Mouse (Mus musculus) embryo, embryonic 11 days (tissue): ENCODE measurements around the gene Nek6.

Experiments
- DNase-seq: peaks from one replicate; pipeline ENCODE4 v3.0.0-alpha.2; 2015

The Nek6 gene

GRCm38 (mm10) chr2:38541101-38541500 lies 29.7 kb downstream of the Nek6 start:
- no peak for DNase-seq

- no peak for DNase-seq
These were observed 30.1 kb downstream of the Nek6 start for GRCm38 (mm10) chr2:38541570-38541969.

- no peak for DNase-seq
These were observed 30.9 kb downstream of the Nek6 start for GRCm38 (mm10) chr2:38542366-38542765.

GRCm38 (mm10) chr2:38543158-38543557 lies 31.7 kb downstream of the Nek6 start:
- DNase-seq: no peak

- DNase-seq: no peak
These were observed 32.9 kb downstream of the Nek6 start for GRCm38 (mm10) chr2:38544341-38544740.

GRCm38 (mm10) chr2:38544982-38545381 lies 33.5 kb downstream of the Nek6 start:
- DNase-seq: no peak

GRCm38 (mm10) chr2:38545706-38546105 lies 34.3 kb downstream of the Nek6 start:
- DNase-seq: no peak

- DNase-seq: peak; percentile 72
These were observed 34.8 kb downstream of the Nek6 start for GRCm38 (mm10) chr2:38546222-38546621.

GRCm38 (mm10) chr2:38546748-38547147 lies 35.3 kb downstream of the Nek6 start:
- no peak for DNase-seq

- no peak for DNase-seq
These were observed 36.5 kb downstream of the Nek6 start for GRCm38 (mm10) chr2:38547793-38548517.

- no peak for DNase-seq
These were observed 40.6 kb downstream of the Nek6 start for GRCm38 (mm10) chr2:38552004-38552443.

GRCm38 (mm10) chr2:38554226-38554995 lies 43.0 kb downstream of the Nek6 start:
- DNase-seq: no peak

GRCm38 (mm10) chr2:38555659-38556058 lies 44.2 kb downstream of the Nek6 start:
- DNase-seq: no peak

GRCm38 (mm10) chr2:38556721-38557120 lies 45.3 kb downstream of the Nek6 start:
- no peak for DNase-seq

GRCm38 (mm10) chr2:38560296-38561227 lies 49.1 kb downstream of the Nek6 start:
- DNase-seq: no peak

- no peak for DNase-seq
These were observed 51.2 kb downstream of the Nek6 start for GRCm38 (mm10) chr2:38562596-38562995.

GRCm38 (mm10) chr2:38571971-38572601 lies 60.6 kb downstream of the Nek6 start:
- DNase-seq: no peak

- DNase-seq: no peak
These were observed 63.3 kb downstream of the Nek6 start for GRCm38 (mm10) chr2:38574697-38575096.

GRCm38 (mm10) chr2:38578602-38579521 lies 67.4 kb downstream of the Nek6 start:
- DNase-seq: no peak

- DNase-seq: no peak
These were observed 68.1 kb downstream of the Nek6 start for GRCm38 (mm10) chr2:38579528-38579927.

GRCm38 (mm10) chr2:38583982-38584381 lies 72.5 kb downstream of the Nek6 start:
- DNase-seq: no peak
